Mouse (Mus musculus) G1E (cell line): ENCODE measurements around the gene Psma5.

Experiments used
- CTCF ChIP-seq: IDR thresholded peaks from 2 replicates; pipeline ENCODE4 v1.5.1; 2012; ENCODE audit warnings: low read depth, low read length, inconsistent platforms, mixed read lengths
- GATA1 ChIP-seq: IDR thresholded peaks from 2 replicates; pipeline ENCODE4 v1.6.1; 2012; ENCODE audit warnings: borderline replicate concordance, low read length, inconsistent platforms, mixed read lengths

DNA sequence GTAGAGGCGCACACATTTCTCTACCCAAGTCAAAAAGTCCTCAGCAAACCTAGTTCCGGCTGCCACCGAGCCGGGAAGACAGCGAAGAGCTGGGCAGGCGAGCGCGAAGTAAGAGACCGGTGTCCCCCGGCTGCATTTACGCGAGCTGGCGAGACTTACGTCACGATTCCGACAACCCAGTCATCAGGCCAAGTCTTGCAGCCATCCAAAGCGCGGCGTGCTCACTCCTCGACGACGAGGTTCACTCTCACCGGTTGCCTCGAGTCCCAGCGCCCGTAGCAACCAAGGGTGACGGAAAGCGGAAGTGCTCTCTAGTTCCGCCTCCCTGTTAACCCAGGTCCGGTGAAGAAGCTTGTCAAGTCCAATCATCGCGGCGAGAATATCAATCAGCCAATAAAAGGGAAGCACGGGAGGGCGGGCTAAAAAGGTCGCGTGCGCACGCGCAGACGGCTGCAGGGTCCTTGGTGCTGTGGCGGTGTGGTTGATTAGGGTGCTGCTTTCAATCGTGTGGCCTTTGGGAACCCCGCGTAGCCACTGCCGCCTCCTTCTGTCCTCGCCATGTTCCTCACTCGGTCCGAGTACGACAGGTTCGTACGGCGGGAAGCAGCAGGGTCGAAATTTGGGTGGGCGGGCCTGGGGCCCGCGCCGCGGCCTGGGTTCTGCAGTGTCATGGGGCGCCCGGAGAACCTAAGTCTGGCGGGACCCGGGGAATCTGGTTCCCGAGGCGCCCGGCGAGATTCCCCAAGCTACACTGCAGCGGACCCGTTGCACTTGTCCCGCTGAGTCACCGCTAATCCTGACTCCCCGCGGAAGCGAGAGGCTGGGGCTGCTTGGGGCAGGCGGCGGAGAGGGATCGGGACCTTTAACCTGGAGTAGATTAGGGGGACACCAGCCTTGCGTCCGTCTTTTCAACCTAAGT lies at the start of gene Psma5:
- TF ChIP-seq CTCF = no peak
- no peak for TF ChIP-seq GATA1
